Mouse (Mus musculus) stomach, postnatal 0 days (tissue): ENCODE measurements around the gene Cyp2ab1.

Source experiments
- CTCF ChIP-seq: IDR thresholded peaks from 2 replicates; pipeline ENCODE4 v1.5.1; 2016; ENCODE audit warnings: antibody characterized with exemption, low read depth, mild to moderate bottlenecking, moderate library complexity
- EP300 ChIP-seq: optimal IDR thresholded peaks from 2 replicates; pipeline ENCODE3; 2016; ENCODE audit warnings: antibody characterized with exemption

DNA sequence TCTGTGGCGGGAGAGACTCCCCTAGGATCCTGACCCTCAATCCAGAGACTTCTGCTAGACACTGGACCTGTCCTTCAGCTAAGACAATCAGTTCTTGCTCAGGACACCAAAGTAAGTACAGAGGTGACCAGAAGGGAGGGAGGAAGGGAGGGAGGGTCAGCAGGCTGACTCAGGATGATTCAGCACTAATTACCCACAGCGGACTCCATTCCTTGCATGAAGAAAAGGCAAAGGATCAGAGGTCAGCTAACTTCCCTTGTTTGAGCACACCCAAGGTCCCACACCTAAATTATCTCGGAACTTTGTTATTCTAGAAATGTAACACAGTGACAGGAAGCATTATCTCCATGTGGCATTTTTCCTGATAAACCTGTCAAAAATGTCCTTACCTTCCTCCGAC lies 46.5 kb upstream of the Cyp2ab1 start:
- TF ChIP-seq CTCF: no peak
- TF ChIP-seq EP300: no peak
